Mouse (Mus musculus) c-Kit-positive CD71-positive TER-119-positive erythroid progenitor cells, embryonic 14.5 days (primary cell): ENCODE results near the gene Ikzf4.

ENCODE experiments used
- DNase-seq: peaks from one replicate; pipeline ENCODE4 v3.0.0-alpha.2; 2013; ENCODE audit warnings: low spot score

Gene Ikzf4

GRCm38 (mm10) chr10:128645111-128646011 lies at the start of gene Ikzf4:
Gene Ikzf4, minus strand, starts transcription at chr10:128645991.
- DNase-seq = no peak

DNA sequence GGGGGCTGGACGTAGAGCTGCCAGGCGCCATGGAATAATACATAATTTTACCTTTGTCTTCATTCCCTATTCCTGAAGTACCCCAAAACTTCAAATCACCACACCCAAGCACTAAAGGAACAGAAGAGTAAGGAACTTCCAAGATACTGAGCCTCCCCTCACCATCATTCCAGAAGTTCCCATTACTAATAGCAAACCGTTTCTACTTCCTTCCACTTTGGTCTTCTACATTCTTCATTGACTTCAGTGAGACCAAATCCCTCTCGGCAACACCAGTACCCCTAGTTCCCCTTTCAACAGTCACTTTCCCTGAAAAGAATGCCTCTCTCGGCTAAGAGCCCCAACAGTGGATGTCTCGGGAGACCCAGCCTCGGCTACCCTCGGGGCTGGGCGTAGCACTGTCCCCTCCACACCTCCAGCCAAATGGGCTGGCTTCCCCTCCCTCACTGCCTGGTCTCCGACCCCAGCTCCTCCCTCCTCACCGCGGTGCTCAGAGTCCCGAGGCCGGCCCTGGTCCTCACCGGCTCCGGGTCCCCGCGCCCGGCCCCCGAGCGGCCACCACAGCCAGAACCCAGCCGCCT lies 49.7 kb upstream of the Ikzf4 start:
- no peak for DNase-seq

DNA sequence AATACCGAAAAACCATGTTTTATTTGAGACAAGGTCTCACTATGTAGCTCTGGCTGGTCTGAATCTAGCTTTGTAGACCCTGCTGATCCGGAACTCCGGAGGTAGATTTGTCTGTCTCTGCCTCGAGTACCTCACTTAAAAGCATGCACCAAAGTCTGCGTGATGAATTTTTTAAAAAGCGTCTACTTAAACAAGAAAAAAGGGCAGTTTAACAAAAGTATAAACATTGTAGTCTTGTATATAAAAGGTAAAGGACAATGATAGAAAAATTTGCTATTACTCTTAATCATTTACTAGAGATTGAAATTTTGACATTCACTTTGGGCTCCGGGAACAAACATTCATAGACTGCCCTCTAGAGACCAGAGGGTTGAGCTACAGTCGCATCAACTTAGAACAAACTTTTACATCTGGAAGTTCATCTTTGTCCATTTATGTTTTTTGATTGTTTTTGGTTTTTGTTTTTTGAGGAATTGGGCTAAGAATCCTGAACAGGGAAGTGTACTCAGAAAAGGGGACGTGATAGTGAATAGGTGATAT lies 28.7 kb upstream of the Ikzf4 start:
- peak; percentile 68 for DNase-seq

- DNase-seq = peak; percentile 70
Observed at GRCm38 (mm10) chr10:128673763-128674468, 28.1 kb upstream of the Ikzf4 start, which contains the start of gene Suox. Gene Suox, minus strand, starts transcription at chr10:128674073.

DNA sequence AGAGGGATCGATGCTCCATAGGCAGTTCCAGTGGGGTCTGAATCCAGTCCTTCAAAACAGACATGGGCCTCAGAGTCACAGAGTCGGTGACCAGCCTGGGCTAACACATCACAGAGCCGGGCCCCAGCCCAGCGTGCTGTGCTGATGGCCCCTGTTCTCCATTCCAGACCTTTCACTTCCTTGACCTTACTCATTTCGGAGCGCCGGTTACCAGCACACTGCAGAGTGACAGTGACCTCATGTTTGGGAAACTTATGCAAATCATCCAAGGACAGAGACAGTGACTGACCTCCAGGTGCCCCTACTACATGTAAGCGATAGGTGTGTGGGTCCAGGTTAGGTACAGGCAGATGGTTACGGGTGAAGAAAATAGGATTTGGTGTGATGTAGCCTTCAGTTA lies 25.4 kb upstream of the Ikzf4 start:
- DNase-seq = no peak

DNA sequence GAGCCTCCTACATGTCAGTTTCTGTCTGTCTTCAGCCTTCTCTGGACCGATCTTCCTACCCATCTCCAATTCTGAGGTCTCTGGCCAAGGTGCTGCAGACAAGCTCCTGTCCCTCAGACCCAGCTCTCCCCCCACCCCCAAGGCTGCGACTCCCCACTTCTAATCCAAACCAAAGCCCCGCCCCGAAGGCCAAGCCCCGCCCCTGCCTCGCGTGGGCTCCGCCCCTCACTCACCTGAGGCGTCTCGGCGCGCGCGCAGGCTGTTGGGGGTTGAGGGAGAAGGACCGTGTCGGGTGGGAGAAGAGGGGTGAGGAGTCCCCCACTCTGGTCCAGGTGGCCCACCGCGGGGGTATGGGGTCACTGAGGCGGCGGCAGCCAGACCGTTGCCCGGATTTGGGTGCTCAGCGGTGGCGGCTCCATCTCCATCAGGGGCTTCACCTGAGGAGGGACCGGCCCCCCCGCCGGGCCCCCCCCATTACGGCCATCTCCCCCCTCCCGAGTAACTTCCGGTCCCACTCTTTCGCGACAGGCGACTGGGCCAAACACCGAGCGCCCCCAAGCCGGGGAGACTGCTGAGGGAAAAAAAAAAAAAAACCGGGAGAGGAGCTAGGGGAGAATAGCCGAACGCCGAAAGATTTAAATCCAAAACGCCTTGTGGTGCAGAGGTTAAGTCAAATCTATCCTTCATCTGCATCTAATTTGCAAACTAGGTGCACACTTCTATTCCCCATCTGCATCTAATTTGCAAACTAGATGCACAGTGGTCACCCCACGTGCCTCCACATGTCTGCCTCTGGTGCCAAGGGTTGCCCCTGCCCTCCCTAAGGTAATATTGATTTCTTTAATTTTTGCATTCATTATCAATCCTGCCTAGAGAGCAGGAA lies 23.2 kb upstream of the Ikzf4 start:
- DNase-seq = no peak

DNA sequence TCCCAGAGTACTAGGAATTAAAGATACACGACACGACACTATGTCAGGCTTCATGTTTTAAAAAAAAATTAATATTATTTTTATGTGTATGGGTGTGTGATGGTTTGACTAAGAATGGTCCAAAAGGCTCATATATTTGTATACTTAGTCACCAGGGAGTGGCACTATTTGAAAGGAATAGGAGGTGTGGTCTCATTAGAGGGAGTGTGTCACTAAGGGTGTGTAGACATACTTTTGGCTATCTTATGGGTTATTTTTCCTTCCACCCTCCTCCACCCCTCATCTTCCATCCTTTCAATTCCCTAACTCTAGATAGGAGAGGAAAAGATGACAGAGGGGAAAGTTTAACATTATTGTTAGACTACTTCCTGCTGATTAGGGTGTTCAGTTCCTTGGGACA lies 20.0 kb upstream of the Ikzf4 start:
- DNase-seq = no peak

DNA sequence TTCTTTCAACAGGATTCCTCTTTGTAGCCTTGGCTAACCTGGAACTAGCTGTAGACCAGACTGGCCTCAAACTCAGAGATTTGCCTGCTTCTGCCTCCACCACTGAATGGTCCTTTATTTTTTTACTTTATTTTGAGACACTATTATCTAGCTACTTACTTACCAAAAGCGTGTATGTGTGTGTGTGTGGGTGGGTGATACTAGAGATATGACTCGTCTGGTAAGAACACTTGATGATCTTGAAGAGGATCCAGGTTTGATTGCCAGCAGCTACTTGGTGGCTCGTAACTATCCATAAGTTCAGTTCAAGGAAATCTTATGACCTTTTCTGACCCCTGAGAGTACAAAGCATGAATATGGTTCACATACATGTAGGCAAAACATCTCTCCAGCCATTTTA lies 19.5 kb upstream of the Ikzf4 start:
- no peak for DNase-seq

DNA sequence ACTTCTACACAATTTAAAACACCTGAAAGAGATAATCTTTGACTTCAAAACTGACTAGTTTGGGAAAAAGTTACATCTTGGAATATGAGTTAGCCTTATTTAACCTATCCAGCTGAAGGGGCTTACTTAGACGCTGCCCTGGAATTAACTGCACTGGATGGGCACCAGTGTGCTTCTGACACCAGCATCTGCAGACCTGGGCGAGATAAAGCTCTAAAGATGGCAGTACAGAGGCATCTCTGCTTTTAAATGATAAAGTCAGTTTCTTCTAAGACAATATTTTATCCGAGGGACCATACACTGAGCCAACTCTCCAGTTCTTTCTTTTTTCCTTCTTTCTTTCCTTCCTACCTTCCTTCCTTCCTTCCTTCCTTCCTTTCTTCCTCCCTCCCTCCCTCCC lies 19.0 kb upstream of the Ikzf4 start:
- DNase-seq = peak; percentile 66

GRCm38 (mm10) chr10:128663441-128664220 lies 17.8 kb upstream of the Ikzf4 start:
- no peak for DNase-seq

- no peak for DNase-seq
Observed at GRCm38 (mm10) chr10:128662465-128662864, 16.7 kb upstream of the Ikzf4 start.

DNA sequence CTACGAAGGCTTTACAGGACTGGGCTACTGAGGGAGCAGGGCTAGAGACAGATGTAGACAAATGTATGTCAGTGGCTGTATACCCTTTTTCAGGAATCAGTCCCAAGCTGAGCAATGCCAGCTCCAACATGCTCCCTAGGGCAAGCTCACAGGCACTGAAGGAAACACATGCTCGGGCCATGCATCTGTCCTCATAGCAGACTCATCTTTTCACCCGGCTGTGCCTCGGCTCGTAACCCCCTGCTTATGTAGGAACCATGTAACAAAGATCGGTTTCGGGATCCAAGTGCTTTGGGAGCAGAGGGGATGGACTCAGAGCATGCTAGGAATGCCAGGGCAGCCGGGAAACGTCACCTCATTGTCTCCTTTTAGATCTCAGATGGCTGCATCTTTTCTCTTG lies 13.7 kb upstream of the Ikzf4 start:
- DNase-seq = no peak

- no peak for DNase-seq
Observed at GRCm38 (mm10) chr10:128657844-128658243, 12.1 kb upstream of the Ikzf4 start.

GRCm38 (mm10) chr10:128656731-128657130 lies 10.9 kb upstream of the Ikzf4 start:
- no peak for DNase-seq

DNA sequence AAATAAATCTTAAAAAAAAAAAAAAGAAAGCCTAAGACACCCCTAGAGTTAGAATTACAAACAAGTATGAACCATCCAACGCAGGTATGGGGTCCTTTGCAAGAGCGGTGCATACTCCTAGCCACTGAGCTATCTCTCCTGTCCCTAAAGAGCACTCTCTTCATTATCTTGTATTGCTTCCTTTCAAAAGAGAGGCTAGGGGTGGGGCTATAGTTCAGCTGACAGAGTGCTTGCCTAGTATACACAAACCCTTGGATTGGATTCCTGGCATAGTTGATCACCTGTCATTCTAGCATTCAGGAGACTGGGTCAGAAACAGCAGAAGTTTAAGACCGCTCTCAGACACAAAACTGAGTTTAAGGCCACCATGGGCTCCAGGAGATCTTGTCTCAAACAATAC lies 9.5 kb upstream of the Ikzf4 start:
- DNase-seq = no peak

DNA sequence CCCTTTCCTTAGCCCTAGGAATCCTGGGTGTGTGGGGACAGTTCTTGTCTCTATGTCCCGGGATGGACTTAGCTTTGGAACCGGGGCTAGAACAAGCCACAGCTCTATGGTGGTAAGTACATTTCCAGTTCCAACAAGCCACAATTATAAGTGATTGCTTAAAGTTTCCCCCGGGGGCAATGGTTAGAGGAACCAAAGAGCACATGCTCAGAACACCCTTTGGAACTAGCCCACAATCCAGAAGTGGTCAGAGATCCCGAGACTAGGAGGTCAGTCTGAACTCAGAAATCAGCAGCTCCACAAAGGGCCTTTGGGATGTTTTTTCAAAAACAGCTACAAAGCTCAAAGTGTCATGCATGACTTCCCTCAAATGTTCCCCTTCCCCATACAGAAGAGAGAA lies 8.1 kb upstream of the Ikzf4 start:
- no peak for DNase-seq

DNA sequence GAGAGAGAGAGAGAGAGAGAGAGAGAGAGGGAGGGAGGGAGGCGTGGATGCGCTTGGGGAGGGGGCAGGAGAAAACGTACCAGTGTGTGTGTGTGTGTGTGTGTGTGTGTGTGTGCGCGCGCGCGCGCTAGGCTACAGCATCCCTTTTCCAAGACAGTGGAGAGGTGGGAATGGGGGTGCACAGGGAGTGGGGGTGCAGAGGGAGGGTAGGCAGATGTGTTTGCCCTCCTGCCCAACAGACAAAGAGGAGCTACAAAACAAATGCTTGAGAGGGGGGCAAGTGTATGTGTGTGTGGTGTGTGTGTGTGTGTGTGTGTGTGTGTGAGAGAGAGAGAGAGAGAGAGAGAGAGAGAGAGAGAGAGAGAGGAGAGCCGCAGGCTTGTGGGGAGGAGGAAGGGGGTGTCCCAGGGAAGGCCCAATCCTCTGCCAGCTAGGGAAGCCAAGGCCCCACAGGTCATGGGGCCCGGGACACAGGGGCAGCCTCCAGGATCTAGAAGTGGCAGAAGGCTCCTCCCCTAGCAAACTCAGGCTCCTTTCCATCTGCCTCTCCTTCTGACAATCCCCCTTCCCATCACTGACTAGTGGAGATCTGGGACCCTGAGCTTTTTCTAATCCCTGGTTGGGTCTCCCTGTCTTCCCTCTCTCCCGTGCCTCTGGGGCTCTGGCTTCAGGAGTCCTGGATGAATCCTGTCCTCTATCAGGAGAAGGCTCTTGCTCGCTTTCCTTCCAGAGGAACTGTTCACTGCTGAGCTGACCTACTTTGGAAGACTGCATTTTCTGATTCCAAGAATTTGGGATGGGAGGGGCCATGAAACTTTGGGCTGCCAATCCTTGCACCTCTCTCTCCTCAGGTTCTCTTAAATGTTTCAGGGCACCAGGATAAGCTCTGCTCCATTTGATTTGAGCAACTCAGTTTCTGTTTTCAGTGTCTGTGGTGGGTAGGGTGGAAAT lies 623 bp upstream of the Ikzf4 start:
- no peak for DNase-seq

DNA sequence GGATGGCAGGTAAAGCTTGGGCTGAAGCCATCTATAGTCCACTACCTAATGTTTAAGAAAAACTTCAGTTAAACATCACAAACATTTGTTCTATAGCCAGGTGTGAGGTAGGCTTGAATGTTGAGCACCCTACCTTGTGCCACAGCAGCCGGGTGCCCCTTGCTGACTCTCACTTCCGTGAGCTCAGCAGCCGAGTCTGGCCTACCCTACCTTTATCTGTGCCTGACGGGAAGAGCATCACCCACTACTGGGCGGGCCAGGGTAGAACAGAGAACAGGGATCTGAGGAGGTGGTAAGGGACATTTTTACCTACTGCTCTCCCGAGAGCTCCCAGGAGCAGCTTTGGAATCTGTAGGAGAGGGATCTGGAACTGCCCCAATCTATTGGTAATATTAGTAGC lies 3.0 kb downstream of the Ikzf4 start:
- no peak for DNase-seq

- no peak for DNase-seq
Observed at GRCm38 (mm10) chr10:128641871-128642270, 3.9 kb downstream of the Ikzf4 start.

- DNase-seq = no peak
Observed at GRCm38 (mm10) chr10:128640891-128641290, 4.9 kb downstream of the Ikzf4 start.
